Mouse (Mus musculus): Measurements from ENCODE around the gene Adcy6.

DNA sequence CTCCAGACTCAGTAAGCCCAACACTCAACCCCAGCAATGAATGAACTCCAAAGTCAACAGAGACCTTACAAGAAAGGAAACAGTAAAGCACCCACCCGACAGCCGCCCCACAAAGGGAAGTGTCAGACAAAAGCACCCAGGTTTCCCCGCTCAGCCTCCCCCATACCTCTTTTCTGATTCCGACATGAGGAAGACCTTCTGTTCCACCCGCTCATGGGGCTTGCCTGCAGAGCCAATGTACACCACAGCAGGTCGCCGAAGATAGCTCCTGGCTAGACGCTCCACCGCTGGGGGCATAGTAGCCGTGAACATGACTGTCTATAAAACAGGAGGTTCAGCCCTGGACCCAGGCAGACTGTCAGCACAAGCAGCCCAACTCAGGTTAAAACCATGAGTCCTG, 37.4 kb upstream of the Adcy6 start:
- TF ChIP-seq POLR2A (IDR thresholded peaks at IDR 0.05; ENCODE audit: low read depth, low read length) (no peak), CTCF (IDR thresholded peaks at IDR 0.05; ENCODE audit: extremely low read depth, insufficient read length, insufficient replicate concordance, low read depth, low read length) (no peak)

All from small intestine, adult 2 months (tissue).